Mouse (Mus musculus) adipocyte (in vitro differentiated cells): Measurements from ENCODE around the gene Hspa12a.
"Not testable (repeated sequence)": the region's sequence is repeated elsewhere in the genome, so short reads cannot be mapped to it uniquely, and the experiment has no call there.

Experiments used
- DNase-seq: peaks from one replicate; pipeline ENCODE4 v3.0.0-alpha.2; 2016; ENCODE audit warnings: low spot score

Gene Hspa12a

GRCm38 (mm10) chr19:58910941-58911368 lies 32.5 kb downstream of the Hspa12a start:
- peak; percentile 33 for DNase-seq

- DNase-seq: no peak
Measured at GRCm38 (mm10) chr19:58908018-58908417, 35.4 kb downstream of the Hspa12a start.

GRCm38 (mm10) chr19:58906685-58907084 lies 36.8 kb downstream of the Hspa12a start:
- no peak for DNase-seq

GRCm38 (mm10) chr19:58903899-58904327 lies 39.5 kb downstream of the Hspa12a start:
- peak; percentile 85 for DNase-seq

GRCm38 (mm10) chr19:58903079-58903898 lies 40.2 kb downstream of the Hspa12a start:
- no peak for DNase-seq

- not testable (repeated sequence) for DNase-seq
Measured at GRCm38 (mm10) chr19:58900471-58900870, 43.0 kb downstream of the Hspa12a start.

GRCm38 (mm10) chr19:58896216-58896615 lies 47.2 kb downstream of the Hspa12a start:
- DNase-seq: no peak

GRCm38 (mm10) chr19:58889306-58890038 lies 54.0 kb downstream of the Hspa12a start:
- peak; percentile 19 for DNase-seq

- no peak for DNase-seq
Measured at GRCm38 (mm10) chr19:58886467-58886866, 57.0 kb downstream of the Hspa12a start.

GRCm38 (mm10) chr19:58883451-58883850 lies 60.0 kb downstream of the Hspa12a start:
- no peak for DNase-seq

GRCm38 (mm10) chr19:58882336-58882735 lies 61.1 kb downstream of the Hspa12a start:
- no peak for DNase-seq

- no peak for DNase-seq
Measured at GRCm38 (mm10) chr19:58879330-58879957, 64.0 kb downstream of the Hspa12a start.

GRCm38 (mm10) chr19:58878560-58878959 lies 64.9 kb downstream of the Hspa12a start:
- DNase-seq: no peak

GRCm38 (mm10) chr19:58873536-58873935 lies 69.9 kb downstream of the Hspa12a start:
- DNase-seq: no peak

GRCm38 (mm10) chr19:58872381-58873259 lies 70.8 kb downstream of the Hspa12a start:
- DNase-seq: no peak

GRCm38 (mm10) chr19:58871878-58872277 lies 71.6 kb downstream of the Hspa12a start:
- no peak for DNase-seq

- DNase-seq: no peak
Measured at GRCm38 (mm10) chr19:58866651-58867050, 76.8 kb downstream of the Hspa12a start.

- DNase-seq: no peak
Measured at GRCm38 (mm10) chr19:58865224-58865623, 78.2 kb downstream of the Hspa12a start.

- DNase-seq: peak; percentile 19
Measured at GRCm38 (mm10) chr19:58864006-58864573, 79.4 kb downstream of the Hspa12a start.

GRCm38 (mm10) chr19:58861174-58861760 lies 82.2 kb downstream of the Hspa12a start:
- DNase-seq: no peak
